Mouse (Mus musculus) testis, adult 2 months (tissue): ENCODE data around the gene Gsc2.

Experiments
- CTCF ChIP-seq: fragments of 200-500 bp; IDR thresholded peaks from 2 replicates; pipeline ENCODE4 v1.5.1; 2012; ENCODE audit warnings: low read depth, mild to moderate bottlenecking, inconsistent platforms, low read length, moderate library complexity; ENCODE audit not compliant: control insufficient read depth, insufficient read depth, insufficient replicate concordance
- POLR2A ChIP-seq: fragments of 200-500 bp; IDR thresholded peaks from 2 replicates; pipeline ENCODE4 v1.6.1; 2012; ENCODE audit warnings: low read depth, mild to moderate bottlenecking, inconsistent platforms, low read length, moderate library complexity; ENCODE audit not compliant: control insufficient read depth

GRCm38 (mm10) chr16:17889689-17890341 is 25.0 kb downstream of the Gsc2 start:
- no peak for TF ChIP-seq CTCF
- no peak for TF ChIP-seq POLR2A
